Mouse (Mus musculus): Measurements from ENCODE around the gene Areg. TPM values are rescaled to one million over a fixed set of nuclear protein-coding genes. Genes with fewer than 3 reads are reported as not detected.

Areg gene
- 0.30 TPM in 1 of 2 replicates, not detected in the other for polyA plus RNA-seq (2015; fragmentation: Nextera tagmentation; extraction: Ambion mirVana)

- H3K4me2 ChIP-seq (ENCODE audit: low read length), result peak within 1 kb of the TSS; percentile 68
- no peaks in the 10 kb centered on the region for H3K36me3 ChIP-seq (ENCODE audit: control insufficient read depth, insufficient read depth, low read length)
- H3K27ac ChIP-seq (ENCODE audit: low read length), result no peak within 1 kb of the TSS
- peak within 1 kb of the TSS; percentile 65 for H3K9ac ChIP-seq (ENCODE audit: low read depth, low read length)
- no peaks in the 10 kb centered on the region for H3K9me3 ChIP-seq (replicated peaks; ENCODE audit: control insufficient read depth, low read length, poor library complexity, severe bottlenecking)
- peaks cover 3% of the 10 kb centered on the region; the same call in 1 of the 2 replicates for H3K4me1 ChIP-seq (ENCODE audit: control insufficient read depth, insufficient read depth, low read length)
- H3K27me3 ChIP-seq (ENCODE audit: control insufficient read depth, insufficient read depth, low read depth, low read length), result peaks cover 11% of the 10 kb centered on the region
- peak within 1 kb of the TSS; percentile 73 for H3K4me3 ChIP-seq (ENCODE audit: low read depth, low read length)
- under 1% methylated on average over 44 of the region's 44 CpGs for WGBS
- ATAC-seq, result peak; percentile 97
These were observed at the start of gene Areg for GRCm38 (mm10) chr5:91139446-91139873. Gene Areg, plus strand, starts transcription at chr5:91139599.

DNA sequence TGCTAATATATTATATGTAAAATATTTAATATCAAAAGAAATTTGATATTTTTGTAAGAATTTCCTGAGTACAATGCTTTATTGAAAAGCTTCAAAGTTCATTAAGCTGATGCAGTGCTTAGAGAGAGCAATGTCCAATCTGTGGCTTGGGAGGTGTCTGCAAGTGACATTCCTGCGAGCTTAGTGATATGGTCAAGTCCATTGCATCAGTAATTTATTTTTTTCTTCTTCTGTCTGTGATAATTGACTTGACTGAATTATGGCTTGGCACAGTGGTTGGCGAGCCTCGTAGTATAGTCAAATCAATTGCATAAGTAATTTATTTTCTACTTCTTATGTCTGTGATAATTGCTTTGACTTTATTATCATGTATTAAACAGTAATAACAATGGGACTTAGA lies 49.1 kb upstream of the Areg start:
- ATAC-seq, result no peak
- WGBS, result 80% methylated on average over 3 of the region's 3 CpGs
- no peaks in the 10 kb centered on the region for H3K9me3 ChIP-seq (replicated peaks; ENCODE audit: control insufficient read depth, low read length, poor library complexity, severe bottlenecking)
- no peak overlapping the region for H3K9ac ChIP-seq (ENCODE audit: low read depth, low read length)
- no peak overlapping the region for H3K4me3 ChIP-seq (ENCODE audit: low read depth, low read length)
- H3K4me1 ChIP-seq (ENCODE audit: control insufficient read depth, insufficient read depth, low read length), result no peaks in the 10 kb centered on the region
- H3K36me3 ChIP-seq (ENCODE audit: control insufficient read depth, insufficient read depth, low read length), result no peaks in the 10 kb centered on the region
- no peak overlapping the region for H3K4me2 ChIP-seq (ENCODE audit: low read length)
- no peak overlapping the region for H3K27ac ChIP-seq (ENCODE audit: low read length)
- H3K27me3 ChIP-seq (ENCODE audit: control insufficient read depth, insufficient read depth, low read depth, low read length), result no peaks in the 10 kb centered on the region

GRCm38 (mm10) chr5:91097911-91098614 lies 41.3 kb upstream of the Areg start:
- no peaks in the 10 kb centered on the region for H3K36me3 ChIP-seq (ENCODE audit: control insufficient read depth, insufficient read depth, low read length)
- H3K27me3 ChIP-seq (ENCODE audit: control insufficient read depth, insufficient read depth, low read depth, low read length), result no peaks in the 10 kb centered on the region
- no peaks in the 10 kb centered on the region for H3K9me3 ChIP-seq (replicated peaks; ENCODE audit: control insufficient read depth, low read length, poor library complexity, severe bottlenecking)
- H3K4me2 ChIP-seq (ENCODE audit: low read length), result no peak overlapping the region
- no peak for ATAC-seq
- no peak overlapping the region for H3K9ac ChIP-seq (ENCODE audit: low read depth, low read length)
- no peak overlapping the region for H3K27ac ChIP-seq (ENCODE audit: low read length)
- no peaks in the 10 kb centered on the region for H3K4me1 ChIP-seq (ENCODE audit: control insufficient read depth, insufficient read depth, low read length)
- no peak overlapping the region for H3K4me3 ChIP-seq (ENCODE audit: low read depth, low read length)
- WGBS, result 96% methylated on average over 10 of the region's 10 CpGs

DNA sequence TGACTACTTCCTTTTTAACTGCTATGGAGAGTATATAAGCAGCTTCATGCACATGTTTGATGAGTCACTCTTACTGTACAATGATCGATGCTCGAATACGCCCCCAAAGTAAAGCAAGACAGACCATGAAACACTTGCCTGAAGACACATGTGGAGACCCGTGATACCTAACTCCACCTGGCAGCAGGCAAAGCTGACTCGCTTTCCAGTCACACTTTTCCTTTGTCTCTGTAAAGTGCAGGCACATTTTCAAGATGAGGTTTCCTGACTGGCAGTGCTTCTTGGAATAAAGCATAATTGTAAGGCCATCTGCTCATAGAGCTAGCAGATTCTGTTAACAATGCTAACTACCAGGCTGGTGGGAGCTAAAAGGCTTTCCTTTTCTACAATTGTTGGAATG lies 37.7 kb upstream of the Areg start:
- Histone ChIP-seq H3K36me3 (ENCODE audit: control insufficient read depth, insufficient read depth, low read length) (no peaks in the 10 kb centered on the region), H3K4me2 (ENCODE audit: low read length) (no peak overlapping the region), H3K4me3 (ENCODE audit: low read depth, low read length) (no peak overlapping the region), H3K9me3 (replicated peaks; ENCODE audit: control insufficient read depth, low read length, poor library complexity, severe bottlenecking) (no peaks in the 10 kb centered on the region), H3K4me1 (ENCODE audit: control insufficient read depth, insufficient read depth, low read length) (no peaks in the 10 kb centered on the region), H3K27me3 (ENCODE audit: control insufficient read depth, insufficient read depth, low read depth, low read length) (no peaks in the 10 kb centered on the region), H3K27ac (ENCODE audit: low read length) (no peak overlapping the region), H3K9ac (ENCODE audit: low read depth, low read length) (no peak overlapping the region)
- WGBS, result 96% methylated on average over 5 of the region's 5 CpGs
- ATAC-seq, result no peak

- ATAC-seq, result no peak
These were observed 35.3 kb upstream of the Areg start for GRCm38 (mm10) chr5:91103943-91104665.

GRCm38 (mm10) chr5:91106248-91106647 lies 33.2 kb upstream of the Areg start:
- Histone ChIP-seq H3K4me3 (ENCODE audit: low read depth, low read length) (no peak overlapping the region), H3K27ac (ENCODE audit: low read length) (no peak overlapping the region), H3K27me3 (ENCODE audit: control insufficient read depth, insufficient read depth, low read depth, low read length) (no peaks in the 10 kb centered on the region), H3K9me3 (replicated peaks; ENCODE audit: control insufficient read depth, low read length, poor library complexity, severe bottlenecking) (no peaks in the 10 kb centered on the region), H3K36me3 (ENCODE audit: control insufficient read depth, insufficient read depth, low read length) (no peaks in the 10 kb centered on the region), H3K9ac (ENCODE audit: low read depth, low read length) (no peak overlapping the region), H3K4me1 (ENCODE audit: control insufficient read depth, insufficient read depth, low read length) (no peaks in the 10 kb centered on the region), H3K4me2 (ENCODE audit: low read length) (no peak overlapping the region)
- 66% methylated on average over 5 of the region's 5 CpGs for WGBS
- ATAC-seq, result no peak

More at GRCm38 (mm10) chr5:91103943-91104665, 35.3 kb upstream of the Areg start:
- no peak overlapping the region for H3K4me3 ChIP-seq (ENCODE audit: low read depth, low read length)
- H3K9ac ChIP-seq (ENCODE audit: low read depth, low read length), result no peak overlapping the region
- no peak overlapping the region for H3K4me2 ChIP-seq (ENCODE audit: low read length)
- no peak overlapping the region for H3K27ac ChIP-seq (ENCODE audit: low read length)
- WGBS, result 78% methylated on average over 7 of the region's 7 CpGs
- H3K9me3 ChIP-seq (replicated peaks; ENCODE audit: control insufficient read depth, low read length, poor library complexity, severe bottlenecking), result no peaks in the 10 kb centered on the region
- no peaks in the 10 kb centered on the region for H3K27me3 ChIP-seq (ENCODE audit: control insufficient read depth, insufficient read depth, low read depth, low read length)
- H3K4me1 ChIP-seq (ENCODE audit: control insufficient read depth, insufficient read depth, low read length), result no peaks in the 10 kb centered on the region
- no peaks in the 10 kb centered on the region for H3K36me3 ChIP-seq (ENCODE audit: control insufficient read depth, insufficient read depth, low read length)

DNA sequence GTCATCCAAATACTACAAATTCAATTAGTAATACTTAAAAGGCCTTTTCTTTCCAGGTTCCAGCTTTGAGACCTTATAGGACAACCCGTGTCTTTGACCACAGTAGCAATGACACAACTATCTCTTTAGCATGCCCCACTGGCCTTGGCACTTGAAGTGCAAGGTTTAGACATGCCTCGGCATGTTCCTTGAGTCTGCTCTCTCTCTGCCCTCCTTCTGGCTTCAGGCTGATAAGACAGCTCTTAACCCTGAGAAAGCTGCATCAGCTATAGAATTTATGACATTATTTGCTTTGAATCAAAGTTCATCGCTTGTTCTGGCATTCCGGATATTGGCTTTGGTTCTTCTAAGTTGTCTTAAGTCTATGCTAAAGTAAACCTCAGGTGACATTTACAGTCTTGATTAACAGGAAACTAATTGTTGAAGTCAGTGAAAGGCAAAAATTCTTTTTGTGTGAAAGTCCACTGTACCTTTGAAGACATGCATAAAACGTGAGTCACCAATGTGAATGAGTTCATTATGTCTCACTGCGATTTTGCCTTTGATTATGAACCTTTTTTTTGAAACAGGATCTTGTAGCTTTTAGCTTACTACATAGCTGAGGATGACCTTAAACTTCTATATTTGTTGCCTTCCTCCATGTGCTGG lies 29.3 kb upstream of the Areg start:
- no peak for ATAC-seq
- Histone ChIP-seq H3K9ac (ENCODE audit: low read depth, low read length) (no peak overlapping the region), H3K4me1 (ENCODE audit: control insufficient read depth, insufficient read depth, low read length) (no peaks in the 10 kb centered on the region), H3K27ac (ENCODE audit: low read length) (no peak overlapping the region), H3K9me3 (replicated peaks; ENCODE audit: control insufficient read depth, low read length, poor library complexity, severe bottlenecking) (no peaks in the 10 kb centered on the region), H3K4me3 (ENCODE audit: low read depth, low read length) (no peak overlapping the region), H3K36me3 (ENCODE audit: control insufficient read depth, insufficient read depth, low read length) (no peaks in the 10 kb centered on the region), H3K27me3 (ENCODE audit: control insufficient read depth, insufficient read depth, low read depth, low read length) (no peaks in the 10 kb centered on the region), H3K4me2 (ENCODE audit: low read length) (no peak overlapping the region)
- WGBS, result 89% methylated on average over 6 of the region's 6 CpGs

DNA sequence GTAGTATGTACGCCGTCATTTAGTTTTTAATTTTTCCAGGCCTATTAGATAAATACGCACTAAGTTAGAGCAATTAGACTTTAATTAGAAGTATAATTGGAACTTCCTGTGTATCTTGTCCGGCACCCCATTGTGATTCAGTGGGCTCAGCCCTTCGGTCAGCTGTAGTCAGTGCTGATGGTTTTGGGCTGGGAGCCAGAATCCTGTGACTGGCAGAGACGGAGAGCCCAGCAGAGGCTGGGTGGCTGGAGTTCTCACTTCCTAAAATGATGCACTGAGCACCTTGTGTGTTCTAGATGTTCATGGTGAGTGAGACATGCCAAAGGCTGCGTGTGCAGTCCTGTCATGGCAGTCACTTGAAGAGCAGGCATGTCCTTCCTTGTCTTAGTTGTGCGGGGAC lies 28.4 kb upstream of the Areg start:
- H3K36me3 ChIP-seq (ENCODE audit: control insufficient read depth, insufficient read depth, low read length), result no peaks in the 10 kb centered on the region
- no peak for ATAC-seq

GRCm38 (mm10) chr5:91113967-91114366 lies 25.4 kb upstream of the Areg start:
- 88% methylated on average over 2 of the region's 2 CpGs for WGBS
- Histone ChIP-seq H3K4me3 (ENCODE audit: low read depth, low read length) (no peak overlapping the region), H3K9ac (ENCODE audit: low read depth, low read length) (no peak overlapping the region), H3K27ac (ENCODE audit: low read length) (no peak overlapping the region), H3K4me1 (ENCODE audit: control insufficient read depth, insufficient read depth, low read length) (no peaks in the 10 kb centered on the region), H3K4me2 (ENCODE audit: low read length) (no peak overlapping the region), H3K9me3 (replicated peaks; ENCODE audit: control insufficient read depth, low read length, poor library complexity, severe bottlenecking) (no peaks in the 10 kb centered on the region), H3K27me3 (ENCODE audit: control insufficient read depth, insufficient read depth, low read depth, low read length) (no peaks in the 10 kb centered on the region), H3K36me3 (ENCODE audit: control insufficient read depth, insufficient read depth, low read length) (no peaks in the 10 kb centered on the region)
- ATAC-seq, result no peak

More for the DNA sequence above, 28.4 kb upstream of the Areg start:
- Histone ChIP-seq H3K9ac (ENCODE audit: low read depth, low read length) (no peak overlapping the region), H3K27me3 (ENCODE audit: control insufficient read depth, insufficient read depth, low read depth, low read length) (no peaks in the 10 kb centered on the region), H3K27ac (ENCODE audit: low read length) (no peak overlapping the region), H3K4me1 (ENCODE audit: control insufficient read depth, insufficient read depth, low read length) (no peaks in the 10 kb centered on the region), H3K4me3 (ENCODE audit: low read depth, low read length) (no peak overlapping the region), H3K4me2 (ENCODE audit: low read length) (no peak overlapping the region), H3K9me3 (replicated peaks; ENCODE audit: control insufficient read depth, low read length, poor library complexity, severe bottlenecking) (no peaks in the 10 kb centered on the region)
- WGBS, result 84% methylated on average over 8 of the region's 8 CpGs

All from midbrain, embryonic 16.5 days (tissue).